Mouse (Mus musculus): ENCODE results near the gene Srp14. TPM values are rescaled to one million over a fixed set of nuclear protein-coding genes. Genes with fewer than 3 reads are reported as not detected.

Srp14 gene
- polyA plus RNA-seq, 1 experiment from 2014 or later: 255 TPM

DNA sequence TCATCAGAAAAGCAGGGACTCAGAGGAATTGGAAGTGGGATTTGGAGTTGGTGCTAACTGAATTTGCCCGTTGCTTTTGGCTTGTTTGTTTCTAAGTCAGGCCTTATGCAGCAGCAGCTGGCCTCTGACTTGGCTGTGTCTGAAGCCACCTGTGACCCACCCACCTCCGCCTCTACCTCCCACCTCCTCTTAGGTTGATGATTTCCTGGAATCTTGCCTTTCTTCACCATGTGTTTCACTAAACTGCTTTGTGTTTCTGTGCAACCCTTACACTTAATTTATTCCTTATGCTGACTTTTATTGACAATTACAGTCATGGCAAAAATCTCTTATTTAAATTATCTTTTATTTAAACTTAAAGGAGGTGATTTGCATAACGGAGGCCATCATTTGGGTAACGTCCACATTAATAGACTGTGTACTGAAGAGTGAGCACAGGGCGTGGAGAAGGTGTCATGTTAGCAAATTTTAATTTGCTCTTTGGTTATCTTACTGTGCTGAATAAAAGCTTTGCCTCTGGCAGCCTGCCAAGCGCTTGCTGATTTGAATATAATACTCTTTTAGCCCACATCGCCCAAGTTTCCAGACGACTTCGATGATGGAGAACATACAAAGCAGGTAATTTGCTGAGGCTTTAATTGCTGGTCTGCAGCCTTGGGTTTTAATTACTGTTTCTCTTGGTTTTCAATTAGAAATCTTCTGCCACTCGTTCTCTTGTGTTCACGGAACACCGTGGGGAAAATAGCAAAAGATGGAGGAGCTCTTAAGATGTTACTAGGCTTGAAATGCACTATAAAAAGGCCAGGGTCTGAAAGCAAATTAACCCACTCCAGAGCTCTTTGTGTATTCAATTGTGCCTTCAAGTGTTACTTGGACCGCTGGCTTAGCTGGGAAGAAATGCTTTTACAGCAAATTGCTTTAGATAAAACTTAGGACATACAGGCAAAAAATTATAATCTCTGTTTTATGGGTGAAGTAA, 33.5 kb downstream of the Srp14 start:
- no peak overlapping the region for H3K4me2 ChIP-seq (ENCODE audit: low read length)
- no peak overlapping the region for H3K9ac ChIP-seq (ENCODE audit: low read depth, low read length)
- H3K4me1 ChIP-seq (replicated peaks; ENCODE audit: insufficient read depth, low read length): no peaks in the 10 kb centered on the region
- H3K36me3 ChIP-seq (ENCODE audit: insufficient read depth, low read length): peaks cover 21% of the 10 kb centered on the region
- WGBS: 69% methylated on average over 13 of the region's 13 CpGs
- H3K27me3 ChIP-seq (ENCODE audit: insufficient read depth, low read length): no peaks in the 10 kb centered on the region
- no peak overlapping the region for H3K27ac ChIP-seq
- DNase-seq (ENCODE audit: low spot score) (no peak), ATAC-seq (replicated peaks; ENCODE audit: low FRiP score, low read depth) (no peak)
- TF ChIP-seq CTCF (IDR thresholded peaks at IDR 0.05; ENCODE audit: low read depth): no peak
- H3K9me3 ChIP-seq (replicated peaks; ENCODE audit: low read length): no peaks in the 10 kb centered on the region
- H3K4me3 ChIP-seq (replicated peaks; ENCODE audit: low read depth, low read length): no peak overlapping the region

DNA sequence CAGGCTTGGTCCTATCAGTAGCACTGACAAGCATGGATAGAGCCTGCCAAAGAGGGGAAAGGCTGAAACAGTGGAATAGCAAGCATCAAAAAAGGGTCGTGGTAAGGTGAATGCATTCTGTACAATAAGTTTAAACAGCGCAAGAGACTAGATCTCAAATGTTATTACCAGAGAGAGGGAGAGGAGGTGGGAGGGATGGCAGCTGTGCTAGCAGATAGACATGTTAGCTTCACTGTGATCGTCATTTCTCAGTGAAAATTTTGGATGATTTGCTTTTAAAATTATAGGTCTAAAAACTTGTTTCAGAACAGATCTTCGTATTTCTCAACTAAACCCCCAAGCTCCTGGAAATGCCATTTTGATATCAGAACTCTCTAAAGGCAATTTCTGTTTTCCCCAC, 36.8 kb downstream of the Srp14 start:
- TF ChIP-seq CTCF (IDR thresholded peaks at IDR 0.05; ENCODE audit: low read depth): no peak
- Histone ChIP-seq H3K9ac (ENCODE audit: low read depth, low read length) (no peak overlapping the region), H3K27ac (no peak overlapping the region), H3K4me1 (replicated peaks; ENCODE audit: insufficient read depth, low read length) (no peaks in the 10 kb centered on the region), H3K4me2 (ENCODE audit: low read length) (no peak overlapping the region), H3K9me3 (replicated peaks; ENCODE audit: low read length) (no peaks in the 10 kb centered on the region), H3K4me3 (replicated peaks; ENCODE audit: low read depth, low read length) (no peak overlapping the region), H3K27me3 (ENCODE audit: insufficient read depth, low read length) (no peaks in the 10 kb centered on the region), H3K36me3 (ENCODE audit: insufficient read depth, low read length) (peaks cover 23% of the 10 kb centered on the region)
- ATAC-seq (replicated peaks; ENCODE audit: low FRiP score, low read depth) (no peak), DNase-seq (ENCODE audit: low spot score) (no peak)
- WGBS: 93% methylated on average over 4 of the region's 4 CpGs

DNA sequence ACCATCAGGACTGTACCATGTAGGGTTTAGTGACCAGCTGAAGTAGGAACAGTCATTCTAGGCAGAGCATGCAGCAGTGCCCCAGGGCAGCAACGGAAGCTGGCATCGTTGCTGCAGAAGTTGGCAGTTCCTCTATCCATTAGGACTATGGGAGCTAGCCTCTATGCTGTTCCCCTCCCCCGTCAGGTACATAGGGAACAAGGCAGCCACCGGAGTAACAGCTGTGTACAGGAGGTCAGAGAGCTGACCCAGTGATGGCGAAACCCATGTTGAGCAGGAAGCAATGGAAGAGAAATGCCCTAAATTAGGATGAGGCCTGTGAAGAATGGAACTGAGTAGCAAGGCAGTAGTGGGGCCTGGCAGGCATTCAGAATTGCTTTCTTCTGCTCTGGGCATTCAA, 37.3 kb downstream of the Srp14 start:
- WGBS: 74% methylated on average over 5 of the region's 5 CpGs
- Histone ChIP-seq H3K9ac (ENCODE audit: low read depth, low read length) (no peak overlapping the region), H3K4me2 (ENCODE audit: low read length) (no peak overlapping the region), H3K36me3 (ENCODE audit: insufficient read depth, low read length) (peaks cover 28% of the 10 kb centered on the region), H3K27me3 (ENCODE audit: insufficient read depth, low read length) (no peaks in the 10 kb centered on the region), H3K9me3 (replicated peaks; ENCODE audit: low read length) (no peaks in the 10 kb centered on the region), H3K4me1 (replicated peaks; ENCODE audit: insufficient read depth, low read length) (no peaks in the 10 kb centered on the region), H3K27ac (no peak overlapping the region), H3K4me3 (replicated peaks; ENCODE audit: low read depth, low read length) (no peak overlapping the region)
- no peak for TF ChIP-seq CTCF (IDR thresholded peaks at IDR 0.05; ENCODE audit: low read depth)
- ATAC-seq (replicated peaks; ENCODE audit: low FRiP score, low read depth) (no peak), DNase-seq (ENCODE audit: low spot score) (no peak)

DNA sequence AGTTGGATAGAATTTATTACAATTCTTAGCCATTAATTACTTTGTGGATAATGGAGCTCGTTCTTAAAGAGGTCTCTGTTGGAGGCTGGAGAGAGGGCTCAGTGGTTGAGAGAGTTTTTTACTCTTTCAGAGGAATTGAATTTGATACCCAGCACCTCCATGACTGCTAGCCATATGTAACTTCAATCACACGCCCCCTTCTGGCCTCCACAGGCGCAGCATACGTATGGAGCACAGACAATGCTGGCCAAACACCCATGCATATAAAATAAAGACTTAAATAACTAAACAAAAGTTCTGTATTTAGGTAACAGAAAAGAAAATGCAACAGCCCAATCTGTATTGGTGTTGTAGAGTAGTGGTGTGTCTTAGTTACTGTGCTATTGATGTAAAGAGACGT, 47.9 kb downstream of the Srp14 start:
- TF ChIP-seq CTCF (IDR thresholded peaks at IDR 0.05; ENCODE audit: low read depth): peak; percentile 70
- H3K4me3 ChIP-seq (replicated peaks; ENCODE audit: low read depth, low read length): no peak overlapping the region
- H3K9me3 ChIP-seq (replicated peaks; ENCODE audit: low read length): no peaks in the 10 kb centered on the region
- 76% methylated on average over 5 of the region's 5 CpGs for WGBS
- DNase-seq (ENCODE audit: low spot score): peak; percentile 59
- H3K36me3 ChIP-seq (ENCODE audit: insufficient read depth, low read length): peaks cover 57% of the 10 kb centered on the region
- no peaks in the 10 kb centered on the region for H3K27me3 ChIP-seq (ENCODE audit: insufficient read depth, low read length)
- H3K27ac ChIP-seq: no peak overlapping the region
- no peak for ATAC-seq (replicated peaks; ENCODE audit: low FRiP score, low read depth)
- H3K9ac ChIP-seq (ENCODE audit: low read depth, low read length): no peak overlapping the region
- no peaks in the 10 kb centered on the region for H3K4me1 ChIP-seq (replicated peaks; ENCODE audit: insufficient read depth, low read length)
- H3K4me2 ChIP-seq (ENCODE audit: low read length): no peak overlapping the region

- no peaks in the 10 kb centered on the region for H3K9me3 ChIP-seq (replicated peaks; ENCODE audit: low read length)
- TF ChIP-seq CTCF (IDR thresholded peaks at IDR 0.05; ENCODE audit: low read depth): no peak
- no peak overlapping the region for H3K4me2 ChIP-seq (ENCODE audit: low read length)
- H3K9ac ChIP-seq (ENCODE audit: low read depth, low read length): no peak overlapping the region
- ATAC-seq (replicated peaks; ENCODE audit: low FRiP score, low read depth) (no peak), DNase-seq (ENCODE audit: low spot score) (no peak)
- no peak overlapping the region for H3K27ac ChIP-seq
- no peaks in the 10 kb centered on the region for H3K4me1 ChIP-seq (replicated peaks; ENCODE audit: insufficient read depth, low read length)
- 84% methylated on average over 16 of the region's 16 CpGs for WGBS
- H3K4me3 ChIP-seq (replicated peaks; ENCODE audit: low read depth, low read length): no peak overlapping the region
- peaks cover 50% of the 10 kb centered on the region for H3K36me3 ChIP-seq (ENCODE audit: insufficient read depth, low read length)
- H3K27me3 ChIP-seq (ENCODE audit: insufficient read depth, low read length): no peaks in the 10 kb centered on the region
These were observed 48.9 kb downstream of the Srp14 start for GRCm38 (mm10) chr2:118430630-118431029.

GRCm38 (mm10) chr2:118429297-118429696, 50.2 kb downstream of the Srp14 start:
- no peak for ATAC-seq (replicated peaks; ENCODE audit: low FRiP score, low read depth)
- H3K4me3 ChIP-seq (replicated peaks; ENCODE audit: low read depth, low read length): no peak overlapping the region
- H3K4me1 ChIP-seq (replicated peaks; ENCODE audit: insufficient read depth, low read length): no peaks in the 10 kb centered on the region
- H3K4me2 ChIP-seq (ENCODE audit: low read length): no peak overlapping the region
- H3K27me3 ChIP-seq (ENCODE audit: insufficient read depth, low read length): no peaks in the 10 kb centered on the region
- TF ChIP-seq CTCF (IDR thresholded peaks at IDR 0.05; ENCODE audit: low read depth): no peak
- H3K9ac ChIP-seq (ENCODE audit: low read depth, low read length): no peak overlapping the region
- H3K9me3 ChIP-seq (replicated peaks; ENCODE audit: low read length): no peaks in the 10 kb centered on the region
- H3K36me3 ChIP-seq (ENCODE audit: insufficient read depth, low read length): peaks cover 47% of the 10 kb centered on the region
- 87% methylated on average over 9 of the region's 9 CpGs for WGBS
- no peak for DNase-seq (ENCODE audit: low spot score)
- H3K27ac ChIP-seq: no peak overlapping the region

Measured in kidney, postnatal 0 days (tissue).